Mouse (Mus musculus): ENCODE data around the gene 1190002N15Rik. TPM values are rescaled to one million over a fixed set of nuclear protein-coding genes. Genes with fewer than 3 reads are reported as not detected.

The 1190002N15Rik gene
- polyA plus RNA-seq, 1 experiment from 2014 or later = 6.7 TPM

DNA sequence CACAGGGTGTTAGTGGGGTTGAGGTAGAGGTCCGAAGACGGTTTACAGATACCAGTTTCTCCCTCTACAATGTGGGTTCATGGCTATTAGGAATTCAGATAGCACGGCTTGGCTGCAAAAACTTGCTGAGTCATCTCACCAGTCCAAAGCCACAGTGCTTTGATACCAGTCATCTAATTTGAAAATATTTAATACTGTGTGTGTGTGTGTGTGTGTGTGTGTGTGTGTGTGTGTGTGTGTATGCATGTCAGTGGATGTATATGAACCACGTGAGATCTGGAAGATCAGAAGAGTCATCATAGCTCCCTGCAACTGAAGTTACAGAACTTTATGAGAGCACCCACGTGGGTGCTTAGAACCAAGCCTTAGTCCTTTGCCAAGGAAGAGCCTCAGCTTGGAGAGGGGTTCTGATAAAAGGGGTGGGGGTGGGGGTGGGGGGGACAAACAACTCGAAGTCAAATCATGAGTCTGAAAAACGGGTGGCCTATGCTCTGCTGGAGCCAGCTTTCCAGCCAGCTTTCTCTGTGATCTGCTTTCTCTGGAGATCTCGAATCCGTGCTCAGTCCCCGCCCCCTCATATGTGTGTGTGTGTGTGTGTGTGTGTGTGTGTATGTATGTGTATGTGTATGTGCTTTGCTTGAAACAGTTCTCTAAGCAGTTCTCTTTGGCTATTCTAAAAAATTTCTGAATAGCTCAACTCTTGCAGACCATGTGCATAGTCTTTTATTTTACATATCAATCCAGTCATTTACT, 2.6 kb upstream of the 1190002N15Rik start:
- H3K9me3 ChIP-seq = no peaks in the 10 kb centered on the region
- H3K27ac ChIP-seq = no peak overlapping the region
- H3K4me3 ChIP-seq = no peak overlapping the region
- DNase-seq (ENCODE audit: low spot score) = no peak
- H3K27me3 ChIP-seq (ENCODE audit: insufficient read depth, poor library complexity, severe bottlenecking) = no peaks in the 10 kb centered on the region
- H3K4me1 ChIP-seq (replicated peaks) = peaks cover 29% of the 10 kb centered on the region
- no peaks in the 10 kb centered on the region; the same call in 1 of the 2 replicates for H3K36me3 ChIP-seq
- WGBS = 59% methylated on average over 10 of the region's 10 CpGs

DNA sequence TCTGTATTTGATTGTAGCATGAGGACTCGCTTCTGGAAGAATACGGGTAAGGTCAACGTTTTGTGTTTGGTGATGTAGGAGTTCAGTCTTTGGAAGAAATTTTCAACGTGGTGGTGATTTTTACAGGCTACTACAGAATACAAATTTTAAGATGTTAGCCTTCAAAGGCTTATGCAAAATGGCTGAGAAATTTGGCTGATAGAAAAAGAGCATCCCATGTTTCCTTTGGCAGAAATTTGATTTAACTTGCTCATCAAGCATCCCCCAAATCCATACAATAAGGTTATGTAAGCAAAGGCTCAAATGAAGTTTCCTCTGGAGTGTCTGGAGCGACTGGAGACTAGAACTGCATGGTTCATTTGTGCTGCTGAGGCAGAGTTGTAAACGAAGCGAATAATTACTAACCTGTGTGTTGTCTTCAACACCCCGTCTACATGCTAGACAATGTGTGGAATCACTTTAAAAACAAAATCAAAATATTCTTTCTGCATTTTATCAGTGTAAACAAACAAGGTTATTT, 1.5 kb upstream of the 1190002N15Rik start:
- H3K27me3 ChIP-seq (ENCODE audit: insufficient read depth, poor library complexity, severe bottlenecking) = no peaks in the 10 kb centered on the region
- no peak for DNase-seq (ENCODE audit: low spot score)

GRCm38 (mm10) chr9:94538823-94539143, 902 bp upstream of the 1190002N15Rik start:
- peak overlapping the region; percentile 96 for H3K27ac ChIP-seq
- no peaks in the 10 kb centered on the region for H3K36me3 ChIP-seq
- no peak for DNase-seq (ENCODE audit: low spot score)
- peak overlapping the region; percentile 86 for H3K4me3 ChIP-seq
- under 1% methylated on average over 22 of the region's 22 CpGs for WGBS
- no peaks in the 10 kb centered on the region for H3K27me3 ChIP-seq (ENCODE audit: insufficient read depth, poor library complexity, severe bottlenecking)
- peaks cover 40% of the 10 kb centered on the region for H3K4me1 ChIP-seq (replicated peaks)
- no peaks in the 10 kb centered on the region for H3K9me3 ChIP-seq

More for the DNA sequence above, 1.5 kb upstream of the 1190002N15Rik start:
- Histone ChIP-seq H3K36me3 (no peaks in the 10 kb centered on the region), H3K9me3 (no peaks in the 10 kb centered on the region), H3K4me1 (replicated peaks) (peaks cover 35% of the 10 kb centered on the region), H3K4me3 (peak overlapping the region; percentile 86), H3K27ac (no peak overlapping the region)
- 34% methylated on average over 8 of the region's 8 CpGs for WGBS

DNA sequence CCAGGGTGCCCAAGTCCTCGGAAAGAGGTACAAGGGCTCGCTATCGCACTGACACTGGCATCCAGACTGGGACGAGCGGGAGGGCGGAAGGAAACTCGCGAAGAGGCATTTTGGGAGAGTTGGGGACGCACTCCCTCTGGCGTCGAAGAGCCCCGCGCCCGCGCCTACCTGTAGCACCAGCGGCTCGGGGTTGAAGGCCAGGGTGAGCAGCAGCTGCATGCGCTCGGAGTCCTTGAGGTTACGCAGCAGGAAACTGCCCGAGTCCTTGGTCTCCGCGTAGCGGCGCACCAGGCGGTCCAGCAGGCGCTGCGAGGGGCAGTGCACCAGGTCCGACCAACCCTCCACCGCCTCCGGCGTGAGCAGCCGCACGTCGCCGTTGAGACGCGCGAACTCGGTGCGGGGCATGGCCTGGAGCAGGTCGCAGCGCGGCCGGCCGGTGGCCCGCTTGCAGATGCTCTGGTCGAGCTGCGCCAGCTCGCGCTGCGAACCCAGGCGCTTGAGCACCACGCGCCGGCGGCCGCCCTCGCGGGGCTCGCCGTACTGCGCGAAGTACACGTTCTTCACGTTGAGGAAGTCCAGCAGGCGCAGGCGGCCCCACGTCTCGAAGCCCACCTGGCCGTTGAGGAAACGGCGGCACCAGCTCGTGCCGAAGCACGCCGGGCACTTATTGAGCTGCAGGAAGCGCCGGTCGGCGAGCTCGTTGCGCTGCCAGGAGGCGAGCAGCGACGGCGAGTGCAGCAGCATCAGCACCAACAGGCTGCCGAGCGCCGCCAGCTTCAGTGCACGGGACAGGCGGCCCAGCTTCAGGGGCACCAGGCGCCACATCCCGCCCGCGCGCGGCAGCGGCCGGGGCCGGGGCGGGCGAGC, 597 bp downstream of the 1190002N15Rik start:
- Histone ChIP-seq H3K27me3 (ENCODE audit: insufficient read depth, poor library complexity, severe bottlenecking) (no peaks in the 10 kb centered on the region), H3K4me1 (replicated peaks) (peaks cover 45% of the 10 kb centered on the region), H3K27ac (peak overlapping the region; percentile 96), H3K36me3 (no peaks in the 10 kb centered on the region), H3K9me3 (no peaks in the 10 kb centered on the region), H3K4me3 (peak overlapping the region; percentile 86)
- under 1% methylated on average over 103 of the region's 103 CpGs for WGBS
- DNase-seq (ENCODE audit: low spot score) = peak; percentile 79

DNA sequence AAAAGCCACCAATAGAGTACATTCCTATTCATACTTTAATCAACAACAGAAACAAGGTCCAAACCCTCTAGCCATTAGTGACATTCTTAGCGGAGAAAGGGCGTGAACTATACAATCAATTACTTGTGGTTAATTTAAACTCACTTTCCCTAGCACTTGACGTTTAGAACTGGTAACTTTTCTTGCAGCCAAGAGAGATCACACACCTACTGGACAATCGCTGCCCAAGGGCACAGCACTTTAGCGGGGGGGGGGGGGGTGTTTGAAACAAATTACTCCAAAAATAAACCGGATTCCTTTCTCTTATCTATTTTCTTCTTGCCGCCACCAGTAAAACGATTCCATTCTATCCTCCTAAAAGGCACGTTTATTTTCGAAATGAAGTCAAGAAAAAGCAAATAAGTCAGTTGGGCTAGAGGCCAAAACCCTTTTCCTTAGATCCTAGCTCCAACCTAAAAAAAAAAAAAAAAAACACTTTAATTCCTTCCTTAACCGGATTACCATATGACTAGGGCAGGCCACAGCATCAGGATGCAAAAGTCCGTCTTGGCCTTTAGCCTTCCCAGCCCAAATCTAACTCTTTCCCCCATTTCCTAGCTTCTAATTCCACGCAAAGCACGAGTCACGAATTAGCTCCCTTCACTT, 1.5 kb downstream of the 1190002N15Rik start:
- Histone ChIP-seq H3K27me3 (ENCODE audit: insufficient read depth, poor library complexity, severe bottlenecking) (no peaks in the 10 kb centered on the region), H3K9me3 (no peaks in the 10 kb centered on the region), H3K4me1 (replicated peaks) (peaks cover 45% of the 10 kb centered on the region), H3K4me3 (peak overlapping the region; percentile 86), H3K36me3 (no peaks in the 10 kb centered on the region), H3K27ac (peak overlapping the region; percentile 96)
- DNase-seq (ENCODE audit: low spot score) = no peak
- WGBS = 2% methylated on average over 15 of the region's 15 CpGs

- no peaks in the 10 kb centered on the region for H3K27me3 ChIP-seq (ENCODE audit: insufficient read depth, poor library complexity, severe bottlenecking)
- H3K4me3 ChIP-seq = peak overlapping the region; percentile 86; the same call in 1 of the 2 replicates
- H3K27ac ChIP-seq = no peak overlapping the region
- no peak for DNase-seq (ENCODE audit: low spot score)
- peaks cover 38% of the 10 kb centered on the region for H3K4me1 ChIP-seq (replicated peaks)
- no peaks in the 10 kb centered on the region for H3K36me3 ChIP-seq
- H3K9me3 ChIP-seq = no peaks in the 10 kb centered on the region
Measured at GRCm38 (mm10) chr9:94534795-94535194, 3.1 kb downstream of the 1190002N15Rik start.

- WGBS = 68% methylated on average over 2 of the region's 2 CpGs
- H3K27me3 ChIP-seq (ENCODE audit: insufficient read depth, poor library complexity, severe bottlenecking) = no peaks in the 10 kb centered on the region
- no peak overlapping the region for H3K27ac ChIP-seq
- peak overlapping the region; percentile 25 for H3K4me3 ChIP-seq
- no peak for DNase-seq (ENCODE audit: low spot score)
- no peaks in the 10 kb centered on the region for H3K9me3 ChIP-seq
- no peaks in the 10 kb centered on the region for H3K36me3 ChIP-seq
- peaks cover 32% of the 10 kb centered on the region for H3K4me1 ChIP-seq (replicated peaks)
Measured at GRCm38 (mm10) chr9:94534226-94534625, 3.7 kb downstream of the 1190002N15Rik start.

DNA sequence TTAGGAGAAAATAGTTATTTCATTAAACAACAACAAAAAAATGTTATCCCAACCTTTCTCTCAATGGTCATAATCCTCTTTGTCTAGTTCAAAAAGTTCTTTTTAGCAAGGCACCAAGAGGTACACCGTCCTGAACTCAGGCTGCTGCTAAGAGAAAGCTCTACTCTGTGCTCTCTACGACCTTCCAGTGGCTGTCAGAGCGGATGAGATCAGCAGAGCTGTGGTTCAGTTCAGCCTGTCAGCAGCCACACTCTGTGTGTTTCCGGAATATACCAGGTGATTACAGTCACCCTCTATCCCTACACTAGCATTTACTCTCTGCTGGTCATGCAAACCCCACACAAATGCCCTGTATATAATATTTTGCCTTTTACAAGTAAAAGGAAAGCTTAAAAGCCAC, 4.2 kb downstream of the 1190002N15Rik start:
- no peak for DNase-seq (ENCODE audit: low spot score)
- 46% methylated on average over 4 of the region's 4 CpGs for WGBS
- H3K36me3 ChIP-seq = no peaks in the 10 kb centered on the region
- peaks cover 27% of the 10 kb centered on the region for H3K4me1 ChIP-seq (replicated peaks)
- no peak overlapping the region for H3K27ac ChIP-seq
- peak overlapping the region; percentile 25 for H3K4me3 ChIP-seq
- no peaks in the 10 kb centered on the region for H3K9me3 ChIP-seq
- H3K27me3 ChIP-seq (ENCODE audit: insufficient read depth, poor library complexity, severe bottlenecking) = no peaks in the 10 kb centered on the region

DNA sequence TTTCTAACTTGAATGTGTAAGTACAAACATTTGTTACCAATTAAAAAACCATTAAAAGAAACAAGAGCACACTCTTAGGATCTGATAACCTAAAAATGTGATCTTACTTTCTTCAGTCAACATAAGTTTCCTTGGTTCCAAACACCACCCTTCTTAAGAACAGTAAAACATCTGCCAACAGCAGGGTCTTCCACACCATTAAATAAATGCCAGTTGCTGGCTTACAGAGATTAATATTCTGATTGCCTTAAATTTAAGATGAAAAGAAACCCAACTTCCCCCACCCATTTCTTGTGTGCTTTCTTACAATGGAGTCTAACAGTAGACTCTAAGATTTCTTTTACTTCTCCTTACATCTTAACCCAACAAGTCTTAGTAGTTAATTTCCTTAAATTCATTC, 7.9 kb downstream of the 1190002N15Rik start:
- no peaks in the 10 kb centered on the region for H3K9me3 ChIP-seq
- H3K4me3 ChIP-seq = no peak overlapping the region
- H3K27ac ChIP-seq = no peak overlapping the region
- peaks cover 14% of the 10 kb centered on the region for H3K4me1 ChIP-seq (replicated peaks)
- no peaks in the 10 kb centered on the region for H3K27me3 ChIP-seq (ENCODE audit: insufficient read depth, poor library complexity, severe bottlenecking)
- DNase-seq (ENCODE audit: low spot score) = no peak
- no peaks in the 10 kb centered on the region for H3K36me3 ChIP-seq

DNA sequence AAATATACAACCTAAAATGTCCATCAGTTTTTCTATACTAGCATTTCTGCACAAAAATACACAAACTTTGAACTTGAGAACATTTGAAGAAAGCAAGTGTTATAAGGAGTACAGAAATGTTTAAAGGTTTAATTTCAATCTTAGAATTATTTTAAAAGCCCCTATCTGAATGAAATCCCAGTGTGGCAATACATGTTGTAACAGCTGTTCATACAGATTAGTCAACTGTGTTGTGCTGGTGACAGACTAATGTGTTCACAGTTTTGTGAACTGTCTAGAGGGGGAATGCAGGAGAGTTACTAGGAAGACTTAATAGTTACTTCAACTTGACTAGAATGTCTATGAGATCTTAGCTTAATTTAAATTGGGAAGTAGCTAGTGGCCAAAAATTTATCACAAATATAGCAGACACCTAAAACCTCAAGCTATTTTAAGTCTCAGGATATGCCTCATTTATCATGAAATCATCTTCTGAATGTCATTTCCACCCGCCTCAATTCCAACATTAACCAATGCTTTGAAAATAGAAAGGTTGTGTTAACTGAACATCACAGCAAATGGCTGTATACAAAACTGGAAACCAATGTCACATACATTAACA, 8.6 kb downstream of the 1190002N15Rik start:
- Histone ChIP-seq H3K9me3 (no peaks in the 10 kb centered on the region), H3K4me1 (replicated peaks) (peaks cover 11% of the 10 kb centered on the region), H3K27me3 (ENCODE audit: insufficient read depth, poor library complexity, severe bottlenecking) (no peaks in the 10 kb centered on the region), H3K27ac (no peak overlapping the region), H3K36me3 (no peaks in the 10 kb centered on the region), H3K4me3 (no peak overlapping the region)
- WGBS = 91% methylated on average over 1 of the region's 1 CpGs
- DNase-seq (ENCODE audit: low spot score) = no peak

DNA sequence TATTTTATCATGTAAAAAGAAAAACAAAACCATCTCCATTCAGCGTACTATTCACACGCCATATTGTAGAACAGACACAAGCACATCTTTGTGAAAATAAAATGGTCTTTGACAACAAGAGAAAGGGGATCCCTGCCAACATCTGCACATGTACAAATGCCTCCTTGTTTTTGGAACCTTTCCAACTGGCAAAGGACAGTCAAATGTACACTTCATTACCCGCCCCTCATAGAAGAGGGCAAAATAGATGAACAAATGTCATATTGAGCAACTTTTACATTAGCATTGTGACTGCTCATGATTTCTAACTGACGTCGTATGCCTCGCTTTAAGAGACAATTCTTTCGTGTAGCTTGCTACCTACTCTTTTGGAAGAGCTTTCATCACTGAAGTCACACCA, 11.4 kb downstream of the 1190002N15Rik start:
- 0 out of 2 replicates have a peak, but pooled peaks cover 2% of the 10 kb centered on the region for H3K4me1 ChIP-seq (replicated peaks)

GRCm38 (mm10) chr9:94512246-94512645, 25.6 kb downstream of the 1190002N15Rik start:
- peaks cover 10% of the 10 kb centered on the region for H3K36me3 ChIP-seq
- no peaks in the 10 kb centered on the region for H3K9me3 ChIP-seq
- no peaks in the 10 kb centered on the region for H3K27me3 ChIP-seq (ENCODE audit: insufficient read depth, poor library complexity, severe bottlenecking)
- DNase-seq (ENCODE audit: low spot score) = no peak
- H3K4me1 ChIP-seq (replicated peaks) = no peaks in the 10 kb centered on the region
- H3K4me3 ChIP-seq = no peak overlapping the region
- H3K27ac ChIP-seq = no peak overlapping the region
- 94% methylated on average over 8 of the region's 8 CpGs for WGBS

More for the DNA sequence above, 11.4 kb downstream of the 1190002N15Rik start:
- Histone ChIP-seq H3K27ac (no peak overlapping the region), H3K27me3 (ENCODE audit: insufficient read depth, poor library complexity, severe bottlenecking) (no peaks in the 10 kb centered on the region), H3K4me3 (no peak overlapping the region), H3K36me3 (peaks cover 12% of the 10 kb centered on the region; the same call in 1 of the 2 replicates), H3K9me3 (no peaks in the 10 kb centered on the region)
- 79% methylated on average over 7 of the region's 7 CpGs for WGBS
- no peak for DNase-seq (ENCODE audit: low spot score)
